Mouse (Mus musculus) T-helper 17 cell (primary cell): ENCODE data around the gene Suclg2.
"Not testable (repeated sequence)": the region's sequence is repeated elsewhere in the genome, so short reads cannot be mapped to it uniquely, and the experiment has no call there.

Experiments used
- in situ Hi-C, 2 experiments: fragments of 300-600 bp; cut with MboI, MseI; formaldehyde crosslinking; loops; 1 replicate in 1 of 2; 2 replicates in 1 of 2; pipeline ENCODE4 v1.15.1; 2025; ENCODE audit warnings: high pct_unique_total_duplicates in 2 of 2

The Suclg2 gene

DNA sequence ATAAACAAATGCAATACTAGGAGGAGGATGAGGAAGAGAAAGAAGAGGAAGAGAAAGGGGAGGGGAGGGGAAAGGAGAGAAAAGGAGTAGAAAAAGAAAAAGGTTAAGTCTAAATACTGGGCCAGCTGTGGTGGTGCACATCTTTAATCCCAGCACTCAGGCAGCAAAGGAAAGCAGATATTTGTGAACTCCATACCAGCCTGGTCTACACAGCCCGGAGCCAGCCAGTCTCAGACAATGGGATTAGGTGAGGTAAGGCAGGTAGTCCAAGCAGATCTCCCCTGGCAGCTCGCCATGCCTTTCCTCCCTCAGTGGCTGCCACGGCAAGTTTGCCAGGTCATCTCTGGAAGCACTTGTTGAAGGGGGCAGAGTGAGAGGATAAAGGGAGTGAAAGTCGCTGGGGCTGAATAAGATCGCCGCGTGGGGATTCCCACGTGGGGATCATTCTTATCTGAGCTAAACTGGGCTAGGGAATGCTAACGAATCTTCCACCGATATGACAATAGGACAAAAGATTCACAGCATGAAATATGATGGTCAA, 69.4 kb downstream of the Suclg2 start:
- in situ Hi-C loops = loop anchor here in 1 of 2 experiments (10.0 kb wide), 1 partner anchor 164 kb away; no protein-coding TSS in a partner anchor

DNA sequence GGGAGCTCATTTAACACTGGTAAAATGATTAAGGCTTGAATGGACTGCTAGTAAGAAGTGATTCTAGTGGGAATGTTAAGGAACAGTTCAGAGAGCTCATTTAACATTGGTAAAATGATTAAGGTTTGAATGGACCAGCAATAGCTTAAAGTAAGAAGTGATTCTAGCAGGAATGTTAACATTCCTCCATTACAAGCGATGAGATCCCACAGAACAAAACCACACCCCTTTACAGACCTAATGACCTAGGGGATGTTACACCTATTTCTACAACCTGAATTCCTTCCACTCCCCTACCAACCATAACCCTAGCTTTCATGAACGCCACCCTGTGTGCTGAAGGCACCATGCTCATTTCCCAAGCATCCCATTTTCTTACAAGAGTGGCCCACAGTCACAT, 81.2 kb downstream of the Suclg2 start:
- in situ Hi-C loops = no loop called here

DNA sequence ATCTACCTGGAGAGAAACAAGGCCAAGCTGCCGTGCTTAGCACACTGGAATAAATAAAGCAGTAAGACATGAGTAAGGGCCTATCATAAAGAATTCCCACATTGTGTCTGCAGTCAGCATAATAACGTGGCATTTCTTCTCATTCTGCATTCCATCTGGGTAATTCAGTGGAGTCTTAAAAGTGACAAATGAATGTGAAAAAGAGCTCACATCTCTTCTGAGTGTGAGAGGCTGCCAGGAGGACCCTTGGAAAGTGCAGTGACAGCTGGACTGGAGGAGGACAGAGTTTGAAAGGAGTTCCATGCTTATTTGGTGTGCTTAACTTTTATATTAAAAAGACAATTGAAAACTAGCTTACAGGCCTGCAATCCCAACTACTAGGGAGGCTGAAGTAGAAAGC, 83.2 kb downstream of the Suclg2 start:
- in situ Hi-C loops = no loop called here

DNA sequence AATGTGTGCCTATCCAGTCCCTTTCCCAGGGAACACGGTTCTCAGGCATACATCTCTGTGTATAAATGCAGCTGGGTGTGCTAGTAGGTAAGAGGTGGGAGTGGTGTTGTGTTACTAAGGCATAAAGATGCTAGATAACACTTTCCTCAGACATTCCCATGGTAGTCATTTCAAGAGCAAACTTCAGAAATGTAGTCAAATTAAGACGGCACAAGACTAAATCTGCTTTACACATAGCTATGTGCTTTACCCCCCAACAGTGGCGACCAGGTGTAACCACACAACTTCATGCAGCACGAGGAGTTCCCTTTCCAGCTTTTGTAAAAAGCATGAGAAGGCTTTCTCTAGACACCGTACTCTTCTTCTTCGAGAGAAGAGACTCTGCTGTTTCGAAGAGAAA, 89.5 kb downstream of the Suclg2 start:
- in situ Hi-C loops = no loop called here

DNA sequence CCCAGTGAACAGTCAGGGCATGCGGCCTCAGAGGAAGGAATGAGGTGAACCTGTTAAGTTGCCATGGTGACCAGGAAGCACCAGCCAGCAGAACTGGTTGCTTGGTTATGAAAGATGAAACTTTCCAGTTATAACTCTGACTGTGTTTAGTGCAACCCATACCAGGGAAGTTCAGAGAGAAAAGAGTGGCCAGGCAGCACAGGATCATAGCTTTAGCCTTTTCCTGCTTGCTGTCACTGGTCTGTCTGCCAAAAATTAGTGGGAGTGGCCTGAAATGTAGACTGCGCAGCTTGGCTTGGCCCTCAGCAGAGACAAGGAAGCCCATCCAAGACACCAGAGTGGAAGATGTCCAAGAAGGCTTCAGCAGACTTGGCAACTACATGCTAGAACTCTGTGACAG, 96.8 kb downstream of the Suclg2 start:
- in situ Hi-C loops = no loop called here

- in situ Hi-C loops = no loop called here
Measured at GRCm38 (mm10) chr6:95620804-95621203, 97.8 kb downstream of the Suclg2 start.

DNA sequence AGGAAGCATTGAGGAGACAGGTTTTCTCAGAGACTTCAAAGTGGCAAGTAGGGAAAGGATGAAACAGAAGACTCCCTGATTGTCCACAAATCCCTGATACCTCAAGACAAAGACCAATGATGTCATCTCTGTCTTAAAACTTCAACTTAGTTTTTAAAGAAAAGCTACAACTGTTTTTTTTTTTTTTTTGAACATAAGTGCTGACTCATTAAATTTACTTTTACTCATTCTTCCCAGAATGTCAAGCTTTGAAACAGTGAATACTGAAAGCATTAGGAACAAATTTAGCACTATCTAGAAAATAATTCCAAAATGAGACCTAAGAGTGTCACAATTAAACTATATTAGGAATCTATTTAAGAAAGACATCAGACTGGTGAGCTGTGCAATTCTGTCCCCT, 98.8 kb downstream of the Suclg2 start:
- in situ Hi-C loops = no loop called here

DNA sequence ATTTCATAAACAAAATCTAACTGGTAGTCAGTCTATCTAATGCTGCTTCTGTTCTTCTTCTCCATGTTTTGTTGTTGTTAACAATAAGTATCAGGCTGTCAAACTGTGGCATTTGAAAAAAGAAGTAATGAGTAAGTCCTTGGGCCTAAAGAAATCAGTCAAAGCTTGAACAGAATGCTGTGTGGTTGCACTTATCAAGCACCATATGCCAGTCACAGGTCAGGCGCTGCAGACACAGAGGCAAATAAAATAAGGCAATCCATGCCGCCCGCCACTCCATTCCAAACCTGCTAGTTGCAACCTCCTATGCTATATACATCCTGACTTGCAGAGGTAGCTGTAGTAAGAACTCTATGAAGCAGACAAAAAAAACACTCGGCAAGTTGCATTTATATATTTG, 100.2 kb downstream of the Suclg2 start:
- in situ Hi-C loops = no loop called here

GRCm38 (mm10) chr6:95613228-95613627, 105.4 kb downstream of the Suclg2 start:
- in situ Hi-C loops = no loop called here

- in situ Hi-C loops = no loop called here
Measured at GRCm38 (mm10) chr6:95612412-95613022, 106.1 kb downstream of the Suclg2 start.

DNA sequence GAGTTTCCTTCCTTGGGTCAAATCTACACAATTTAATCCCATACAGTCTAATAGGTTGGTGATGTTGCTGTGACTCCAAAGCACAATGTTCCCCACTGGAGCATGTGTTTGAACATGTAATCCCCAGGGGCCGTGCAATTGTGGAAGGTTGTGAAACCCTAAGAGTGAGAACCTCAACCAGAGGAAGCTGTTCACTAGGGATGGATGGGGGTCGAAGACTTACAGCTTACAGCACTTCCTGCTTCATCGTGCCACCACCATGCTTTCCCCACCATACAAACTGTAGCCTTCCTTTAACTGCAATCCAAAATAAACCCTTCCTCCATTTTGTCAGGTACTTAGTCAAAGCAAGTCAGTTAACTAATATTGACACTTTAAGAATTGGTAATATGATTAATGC, 107.5 kb downstream of the Suclg2 start:
- in situ Hi-C loops = no loop called here

DNA sequence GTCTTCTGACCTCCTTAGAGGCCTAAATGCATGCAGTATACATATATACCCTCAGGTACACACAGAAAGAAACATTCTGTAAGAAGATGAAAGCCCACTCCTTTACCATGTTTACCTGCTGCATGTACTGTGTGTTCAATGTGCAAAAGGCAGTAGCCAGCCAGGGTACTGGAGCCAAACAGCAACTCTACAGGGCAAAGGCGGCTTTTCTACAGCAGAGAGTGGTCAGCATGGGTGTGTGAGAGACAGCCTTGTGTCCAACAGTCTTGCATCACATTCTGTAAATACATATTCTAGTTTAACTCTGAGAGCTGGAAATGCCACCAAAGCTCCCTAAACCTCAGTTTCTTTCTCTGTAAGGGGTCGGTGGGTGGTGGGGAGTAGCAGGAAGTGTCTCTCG, 110.5 kb downstream of the Suclg2 start:
- in situ Hi-C loops = loop anchor here in 1 of 2 experiments (5.0 kb wide), 1 partner anchor 59 kb away; no protein-coding TSS in a partner anchor

- in situ Hi-C loops = not testable (repeated sequence)
Measured at GRCm38 (mm10) chr6:95600731-95601130, 117.9 kb downstream of the Suclg2 start.

- in situ Hi-C loops = no loop called here
Measured at GRCm38 (mm10) chr6:95596766-95597750, 121.5 kb downstream of the Suclg2 start.

GRCm38 (mm10) chr6:95595852-95596251, 122.7 kb downstream of the Suclg2 start:
- in situ Hi-C loops = no loop called here

GRCm38 (mm10) chr6:95594239-95594638, 124.4 kb downstream of the Suclg2 start:
- in situ Hi-C loops = no loop called here

- in situ Hi-C loops = no loop called here
Measured at GRCm38 (mm10) chr6:95592396-95592795, 126.2 kb downstream of the Suclg2 start.

- in situ Hi-C loops = no loop called here
Measured at GRCm38 (mm10) chr6:95590463-95590862, 128.1 kb downstream of the Suclg2 start.

- in situ Hi-C loops = no loop called here
Measured at GRCm38 (mm10) chr6:95587108-95587796, 131.3 kb downstream of the Suclg2 start.

GRCm38 (mm10) chr6:95581893-95582292, 136.7 kb downstream of the Suclg2 start:
- in situ Hi-C loops = no loop called here

- in situ Hi-C loops = no loop called here
Measured at GRCm38 (mm10) chr6:95579792-95580191, 138.8 kb downstream of the Suclg2 start.

DNA sequence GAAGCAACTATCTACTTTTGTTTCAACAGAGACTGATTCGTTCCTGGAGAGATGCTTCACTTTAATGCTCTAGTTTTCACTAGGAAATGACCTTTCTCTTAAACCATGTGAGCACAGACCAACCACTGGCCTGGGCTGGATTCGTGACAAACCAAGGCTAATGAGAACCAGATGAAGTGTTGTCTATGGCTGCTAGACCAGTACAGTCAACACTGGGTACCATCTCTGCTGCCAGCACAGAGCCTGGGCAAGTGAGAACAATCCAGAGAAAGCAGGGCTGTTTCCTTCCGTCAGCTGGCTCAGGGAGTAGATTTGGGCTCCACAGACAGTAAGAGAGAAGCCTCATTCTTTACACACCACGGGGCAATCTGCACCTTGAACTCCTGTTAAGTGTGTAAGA, 143.1 kb downstream of the Suclg2 start:
- in situ Hi-C loops = no loop called here
